Mouse (Mus musculus) ovary, adult 18-20 months (tissue): ENCODE data around the gene Itpripl1.
"Not testable (repeated sequence)": the region's sequence is repeated elsewhere in the genome, so short reads cannot be mapped to it uniquely, and the experiment has no call there.

Source experiments
- DNase-seq: peaks from one replicate; pipeline ENCODE4 v3.0.0; 2022; ENCODE audit warnings: low spot score, mixed read lengths

Itpripl1 gene

DNA sequence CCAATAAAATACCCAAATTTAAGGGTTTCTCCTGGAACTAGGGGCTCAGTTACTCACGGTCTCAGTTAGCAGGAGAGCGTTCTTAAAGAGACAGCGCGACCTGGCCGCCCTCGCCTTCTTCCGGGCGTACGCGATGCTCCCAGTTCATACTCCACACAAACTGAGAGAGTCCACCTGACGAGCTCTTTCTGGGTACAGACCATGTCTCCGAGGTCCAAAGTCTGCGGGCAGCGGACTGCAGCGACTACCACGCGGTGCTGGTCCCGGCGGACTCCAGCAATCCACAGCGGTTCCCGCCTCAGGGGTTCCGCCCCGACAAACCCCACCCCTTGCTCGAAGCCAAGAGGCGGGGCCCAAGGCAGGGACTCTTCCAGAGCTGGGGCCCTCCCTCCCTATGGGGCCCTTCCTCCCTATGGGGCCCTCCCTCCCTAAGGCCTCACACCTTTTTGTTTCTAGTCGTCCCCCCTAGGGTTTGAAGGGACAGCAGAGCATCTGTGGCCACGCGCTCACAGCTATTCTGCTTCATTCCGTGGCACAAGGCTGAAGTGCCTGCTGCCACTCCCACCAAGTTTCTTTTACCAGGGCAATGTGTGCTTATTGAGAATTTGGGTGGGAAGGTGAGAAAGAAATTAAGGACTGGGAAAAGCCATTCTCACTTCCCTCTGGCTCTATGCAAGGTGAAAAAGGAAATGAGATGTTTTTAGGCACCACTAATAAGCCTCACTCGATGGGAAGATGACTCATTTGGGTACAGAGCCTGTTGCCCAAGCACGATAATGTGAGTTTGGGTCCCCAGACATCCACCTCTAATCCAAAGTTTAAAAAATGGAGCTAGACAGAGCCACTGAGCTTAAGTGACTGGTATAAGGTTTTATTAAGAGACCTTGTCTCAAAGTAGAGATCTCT is at the start of gene Itpripl1:
Gene Itpripl1, minus strand, starts transcription at position 285 of the 906 bp plus-strand sequence.
- DNase-seq, result peak; percentile 61

DNA sequence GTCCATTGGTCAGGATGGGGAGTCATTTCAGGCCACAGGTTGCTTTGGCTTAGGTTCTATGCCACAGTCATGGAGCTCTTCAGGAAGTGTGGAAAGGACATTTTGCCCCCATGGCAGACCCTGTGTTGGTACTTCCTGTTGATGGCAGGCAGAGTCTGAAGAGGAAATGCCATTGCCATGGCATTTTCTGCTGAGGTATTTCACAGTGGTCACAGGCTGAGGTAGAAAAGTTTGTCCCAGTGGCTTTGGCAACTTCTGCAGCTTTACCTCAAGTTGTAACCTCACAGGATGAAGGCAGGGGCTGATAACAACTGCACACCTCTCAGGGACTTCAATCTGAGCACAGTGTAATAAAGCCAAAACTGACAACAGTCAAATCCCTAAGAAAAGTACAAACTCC is 46.3 kb upstream of the Itpripl1 start:
- no peak for DNase-seq

DNA sequence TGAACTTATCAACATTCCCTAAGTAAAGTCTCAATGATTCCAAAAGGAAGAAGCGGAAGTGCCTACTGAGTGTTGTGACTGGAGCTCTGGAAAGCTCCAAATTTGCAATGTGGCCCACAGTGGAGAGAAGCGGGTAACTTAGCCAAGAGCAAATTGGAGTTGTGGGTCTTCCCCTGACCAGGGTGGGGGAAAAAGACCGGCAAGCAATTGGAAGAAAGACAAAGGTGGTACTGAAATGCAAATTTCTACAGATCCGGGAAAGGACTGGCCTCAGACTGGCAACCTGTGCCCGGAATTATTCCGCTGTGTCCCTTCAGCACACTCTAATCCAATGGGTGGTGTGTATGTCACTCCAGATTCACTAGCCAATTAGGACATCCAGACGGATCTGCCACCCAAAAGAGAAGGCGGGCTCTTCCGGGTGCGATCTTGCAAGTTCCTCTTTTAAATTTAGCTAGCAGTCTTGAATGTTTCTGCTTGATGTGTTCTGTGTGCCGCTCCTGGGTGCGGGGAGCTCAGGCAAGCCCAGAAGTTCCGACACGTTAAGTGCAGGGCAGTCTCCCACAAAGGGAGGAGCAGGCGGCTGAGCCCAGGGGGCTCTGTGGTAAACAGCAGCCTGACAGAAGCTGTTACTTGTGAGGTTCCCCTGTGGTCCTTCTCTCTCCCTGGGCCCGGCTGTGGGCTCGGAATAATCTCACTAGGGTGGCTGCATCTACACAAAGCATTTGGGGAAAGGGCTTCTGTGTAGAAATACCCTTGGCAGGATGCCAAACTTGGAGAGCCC is 39.5 kb upstream of the Itpripl1 start:
- DNase-seq, result peak; percentile 80

DNA sequence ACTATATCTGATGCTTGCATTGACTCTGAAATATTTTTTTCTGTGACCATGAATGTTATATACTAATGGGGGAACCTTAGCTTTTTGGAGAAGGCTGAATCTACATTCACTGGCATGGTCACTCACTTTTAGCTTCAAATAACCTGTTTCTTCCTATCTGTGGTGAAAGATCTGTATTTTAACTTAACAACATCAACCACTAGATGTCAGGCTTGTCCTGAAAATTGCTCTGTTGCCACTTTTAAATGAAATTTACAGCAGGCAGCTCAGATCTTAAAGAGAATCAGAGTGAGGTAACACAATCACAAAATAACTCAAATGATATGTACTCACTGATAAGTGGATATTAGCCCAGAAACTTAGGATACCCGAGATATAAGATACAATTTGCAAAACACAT is 23.0 kb upstream of the Itpripl1 start:
- DNase-seq, result not testable (repeated sequence)

DNA sequence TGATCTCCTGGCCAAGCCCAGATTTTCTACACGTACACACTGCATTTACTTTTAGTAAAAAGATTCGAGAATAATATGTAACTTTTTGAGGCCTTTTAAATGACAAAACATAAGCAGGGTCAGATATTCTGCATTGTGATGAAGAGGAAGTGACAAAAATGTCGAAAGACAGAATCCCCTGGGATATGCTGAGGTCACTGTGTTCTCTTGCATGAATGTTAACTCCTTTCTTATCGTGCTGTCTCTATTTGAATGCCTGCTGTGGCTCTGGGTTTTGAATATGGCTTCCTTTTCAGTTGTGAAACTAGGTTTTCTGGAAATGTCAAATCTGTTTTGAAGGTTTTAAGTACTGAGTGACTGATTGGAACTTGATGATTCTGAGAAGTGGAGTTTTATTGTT is 22.4 kb upstream of the Itpripl1 start:
- no peak for DNase-seq

DNA sequence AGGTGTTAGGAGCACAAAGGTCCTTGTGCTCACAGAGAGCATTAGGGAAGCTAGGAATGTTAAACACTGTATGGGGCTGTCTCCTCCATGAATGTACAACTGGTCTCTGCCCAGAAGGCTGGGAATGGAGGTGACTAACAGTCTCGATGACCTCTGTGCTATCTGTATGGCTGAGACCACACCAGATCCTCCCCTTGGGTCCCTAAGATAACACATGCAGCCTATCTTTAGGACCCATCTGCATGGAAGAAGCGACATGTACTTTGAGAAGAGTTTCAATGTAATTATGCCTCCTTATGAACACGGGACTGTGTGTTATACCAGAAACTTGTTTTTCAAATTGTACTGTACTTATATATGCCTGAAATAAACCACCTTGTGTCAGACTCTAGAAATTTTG is 2.5 kb upstream of the Itpripl1 start:
- no peak for DNase-seq

DNA sequence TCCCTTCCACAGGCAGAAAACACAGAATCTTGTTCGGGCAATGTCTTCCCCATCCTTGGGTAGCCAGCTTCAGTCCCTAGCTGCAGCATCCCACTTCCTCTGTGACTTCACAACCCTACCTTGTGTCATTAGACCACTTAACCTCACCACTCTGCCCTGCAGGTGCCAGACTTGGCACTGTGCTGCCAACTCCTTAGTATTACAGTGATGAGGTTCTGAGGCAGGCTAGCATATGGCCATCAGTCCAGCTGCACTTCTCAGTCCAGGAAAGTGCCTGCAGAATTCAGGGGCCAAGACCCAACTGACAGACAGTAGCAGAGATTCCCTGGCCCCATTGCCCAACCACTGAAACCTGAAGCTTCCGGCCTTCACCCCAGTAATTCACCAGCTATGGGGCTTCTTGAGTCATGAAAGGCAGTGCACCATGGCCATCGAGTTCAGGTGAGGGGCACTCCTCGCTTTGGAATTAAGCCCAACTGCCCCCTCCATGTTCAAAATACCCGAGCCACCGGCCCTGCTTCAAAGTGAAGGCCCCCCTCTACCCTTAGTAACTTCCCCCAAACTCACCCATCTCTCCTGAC is 575 bp downstream of the Itpripl1 start:
- DNase-seq, result no peak

DNA sequence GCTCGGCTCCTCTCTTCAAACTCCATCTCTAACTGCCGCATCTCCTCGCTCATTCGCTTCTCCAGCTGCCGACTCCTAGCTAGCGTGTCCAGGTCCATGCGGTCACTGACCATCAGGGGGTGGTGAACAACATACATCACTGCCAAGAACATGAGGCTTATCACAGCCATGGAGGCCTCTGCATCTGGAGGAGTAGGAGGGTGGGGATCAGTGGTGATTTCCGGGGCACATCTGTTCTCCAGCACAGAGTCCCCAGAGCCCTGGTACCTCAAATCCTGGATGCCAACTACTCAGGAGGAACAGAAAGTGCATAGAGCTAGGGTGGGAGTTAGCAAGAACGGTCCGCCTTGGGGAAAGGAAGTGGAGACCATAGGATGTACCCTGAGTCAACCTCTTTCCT is 1.2 kb downstream of the Itpripl1 start:
- no peak for DNase-seq

DNA sequence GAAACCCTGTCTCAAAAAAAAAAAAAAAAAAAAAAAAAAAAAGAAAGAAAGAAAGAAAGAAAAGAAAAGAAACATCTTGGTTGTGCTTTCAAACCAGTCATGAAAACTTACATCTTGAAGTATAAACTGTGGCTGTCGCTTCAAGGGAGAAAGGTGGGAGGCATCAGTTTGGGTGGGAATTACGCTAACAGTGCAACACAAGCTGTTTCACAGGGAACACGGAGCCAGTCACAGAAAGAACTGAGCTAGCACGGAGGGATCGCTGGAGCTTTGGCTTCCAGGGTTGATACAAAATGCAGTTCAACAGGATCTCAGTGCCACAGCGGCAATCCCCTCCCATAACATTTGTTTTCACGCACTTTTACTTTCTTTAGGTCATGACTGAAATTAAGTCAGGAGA is 3.2 kb downstream of the Itpripl1 start:
- no peak for DNase-seq

DNA sequence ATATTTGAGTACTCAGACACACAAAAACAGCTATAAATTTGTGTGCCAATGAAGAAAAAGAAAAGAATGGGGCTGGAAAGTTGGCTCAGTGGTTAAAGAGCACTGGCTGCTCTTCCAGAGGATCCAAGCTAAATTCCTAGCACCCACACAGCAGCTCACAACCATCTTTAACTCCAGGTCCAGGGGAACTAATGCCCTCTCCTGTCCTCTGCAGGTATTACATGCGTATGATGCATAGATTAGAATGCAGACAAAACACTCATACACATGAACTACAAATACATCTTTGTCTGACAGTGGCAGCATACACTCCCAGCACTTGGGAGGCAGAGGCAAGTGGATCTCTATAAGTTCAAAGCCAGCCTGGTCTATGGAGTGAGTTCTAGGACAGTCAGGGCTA is 3.6 kb downstream of the Itpripl1 start:
- no peak for DNase-seq

DNA sequence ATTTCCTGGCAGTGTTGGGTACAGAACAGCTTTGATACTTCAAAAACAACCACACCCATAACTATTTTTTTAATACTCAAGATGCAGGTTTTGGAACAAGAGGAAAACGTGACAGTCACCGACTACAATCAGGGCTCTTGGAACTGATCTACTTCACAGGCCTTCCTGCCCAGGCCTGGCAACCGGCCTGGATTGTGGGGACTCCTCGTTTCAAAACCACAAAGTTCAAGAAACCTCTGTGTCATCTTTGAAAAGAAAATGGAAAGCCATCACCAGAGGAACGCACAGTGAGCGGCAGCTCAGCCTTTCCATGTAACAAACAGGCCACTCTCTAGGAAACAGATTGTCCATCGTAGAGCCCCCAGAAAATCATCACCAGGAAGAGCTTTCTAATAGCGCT is 4.1 kb downstream of the Itpripl1 start:
- DNase-seq, result no peak

DNA sequence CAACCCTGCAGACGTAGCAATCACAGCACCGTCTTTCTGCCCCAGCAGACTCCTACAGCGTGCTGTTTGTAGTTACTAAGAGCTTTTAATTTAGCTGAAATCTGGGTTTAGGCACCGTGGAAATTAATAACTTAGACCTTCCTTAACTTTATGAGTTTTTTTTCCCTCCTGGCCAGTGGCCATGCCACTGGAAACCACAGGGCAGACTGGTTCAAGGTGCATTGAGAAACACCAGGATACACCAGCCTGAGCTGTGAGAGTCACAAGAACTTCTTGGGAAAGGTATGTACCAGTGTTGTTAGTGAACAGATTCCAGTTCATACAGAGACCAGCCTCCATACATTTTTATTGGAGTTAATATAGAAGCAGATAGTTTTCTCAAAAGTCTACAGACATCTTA is 4.8 kb downstream of the Itpripl1 start:
- no peak for DNase-seq

DNA sequence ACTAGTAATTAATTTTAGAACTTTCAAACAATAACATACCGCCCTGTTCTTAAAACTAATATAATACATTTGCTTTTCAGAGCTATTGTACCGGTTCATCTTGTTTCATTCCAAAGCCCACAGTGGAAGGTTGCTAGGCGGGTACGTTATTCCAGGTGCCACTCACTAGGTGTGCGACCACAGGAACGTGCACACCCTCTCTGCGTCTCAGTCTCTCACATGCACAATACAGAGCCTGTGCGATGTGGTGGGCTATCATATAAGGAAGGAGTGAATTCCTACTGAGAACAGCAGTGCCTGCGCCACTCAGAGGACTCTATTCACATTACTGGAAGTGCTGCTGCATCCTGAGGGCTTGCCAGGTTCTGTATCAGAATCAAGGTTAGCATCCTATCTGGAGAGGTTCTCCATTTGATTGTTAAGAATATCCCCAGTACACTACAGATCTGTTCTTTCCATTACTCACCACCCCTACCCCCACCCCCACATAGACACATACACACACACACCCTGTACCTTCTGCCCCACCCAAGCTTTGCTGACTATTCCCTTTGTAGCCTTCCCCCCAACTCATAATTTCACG is 5.3 kb downstream of the Itpripl1 start:
- no peak for DNase-seq

DNA sequence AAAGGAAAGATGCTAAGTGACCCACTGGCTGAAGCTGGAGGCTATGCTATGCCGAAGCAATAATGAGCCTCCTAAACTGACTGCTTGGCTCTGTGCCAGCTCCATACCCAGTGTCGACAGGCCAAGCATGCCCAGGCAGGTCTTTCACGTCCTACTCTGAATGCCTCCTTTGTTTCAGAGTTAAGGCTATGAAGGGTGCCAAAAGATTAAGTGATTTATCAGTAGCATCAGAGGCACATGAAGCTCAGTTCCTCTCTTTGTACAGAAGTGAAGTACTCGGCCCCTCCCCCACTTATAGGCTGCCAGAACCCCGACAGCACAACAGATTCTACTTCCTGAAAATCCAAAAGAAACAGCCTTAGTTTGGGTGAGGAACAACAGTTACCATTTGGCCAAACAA is 6.3 kb downstream of the Itpripl1 start:
- no peak for DNase-seq

DNA sequence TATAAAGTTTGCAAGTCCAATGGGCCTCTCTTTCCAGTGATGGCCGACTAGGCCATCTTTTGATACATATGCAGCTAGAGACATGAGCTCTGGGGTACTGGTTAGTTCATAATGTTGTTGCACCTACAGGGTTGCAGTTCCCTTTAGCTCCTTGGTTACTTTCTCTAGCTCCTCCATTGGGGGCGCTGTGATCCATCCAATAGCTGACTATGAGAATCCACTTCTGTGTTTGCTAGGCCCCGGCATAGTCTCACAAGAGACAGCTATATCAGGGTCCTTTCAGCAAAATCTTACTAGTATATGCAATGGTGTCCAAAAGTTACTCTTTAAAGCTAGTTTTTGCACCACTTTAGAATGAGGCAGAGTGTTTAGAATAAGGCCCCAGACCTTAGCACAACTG is 8.0 kb downstream of the Itpripl1 start:
- DNase-seq, result not testable (repeated sequence)

DNA sequence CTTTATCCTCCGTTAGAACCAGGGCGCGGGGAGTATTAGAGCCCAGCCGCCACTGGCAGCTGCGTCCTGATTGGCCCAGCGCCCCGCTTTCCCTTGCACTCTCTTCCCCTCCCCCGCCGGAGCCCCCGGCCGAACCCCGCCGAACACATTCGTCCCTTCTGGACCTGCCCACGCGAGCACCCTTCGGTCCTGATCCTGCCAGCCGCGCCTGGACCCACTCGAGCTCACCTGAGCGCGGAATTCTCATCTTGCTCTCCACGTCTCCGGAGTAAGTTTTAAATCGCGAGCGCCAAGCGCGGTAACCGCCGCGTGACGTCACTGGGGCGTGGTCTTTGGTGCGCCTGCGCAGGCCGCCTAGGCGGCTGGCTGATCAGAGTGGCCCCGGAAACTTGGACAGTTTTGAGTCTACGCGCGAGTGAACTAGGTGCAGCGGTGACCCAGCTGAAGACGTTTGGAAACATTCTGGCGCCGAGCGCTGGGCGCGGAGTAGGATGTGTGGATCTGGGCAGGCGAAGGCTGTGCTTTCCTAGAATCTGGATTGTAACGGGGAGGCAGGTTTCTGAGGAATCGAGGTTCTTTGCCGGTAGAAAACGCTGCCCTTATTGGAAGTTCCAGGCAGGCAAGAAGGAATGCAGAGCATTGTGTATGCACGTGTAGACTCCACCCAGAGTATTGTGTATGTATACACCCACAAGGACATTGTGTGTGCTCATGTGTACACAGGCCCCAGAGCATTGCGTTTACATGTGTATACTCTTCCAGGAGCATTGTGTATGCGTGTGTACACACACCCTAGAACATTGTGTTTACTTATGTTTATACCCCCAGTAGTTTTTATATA is 9.4 kb downstream of the Itpripl1 start, which contains the start of gene Ncaph:
Gene Ncaph, minus strand, starts transcription at position 334 of the 841 bp plus-strand sequence.
- peak; percentile 81 for DNase-seq

DNA sequence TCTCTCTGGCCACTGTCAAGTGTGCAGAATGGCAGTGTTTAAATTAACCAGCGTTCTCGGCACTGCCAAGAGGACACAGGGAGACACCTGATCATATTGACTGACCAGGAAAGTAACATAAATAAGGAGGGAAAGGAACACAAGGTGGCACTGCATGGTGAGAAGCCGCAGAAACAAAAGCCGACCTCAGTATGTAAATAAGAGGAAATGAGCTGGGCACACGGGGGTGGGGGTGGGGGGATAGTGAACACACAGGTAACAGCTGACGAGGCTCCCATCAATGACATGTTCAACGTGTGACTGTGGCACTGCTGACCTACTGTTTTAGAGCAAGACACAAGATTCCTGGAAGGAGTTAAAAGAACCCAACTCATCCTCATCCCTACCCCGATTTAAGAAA is 11.9 kb downstream of the Itpripl1 start:
- no peak for DNase-seq

DNA sequence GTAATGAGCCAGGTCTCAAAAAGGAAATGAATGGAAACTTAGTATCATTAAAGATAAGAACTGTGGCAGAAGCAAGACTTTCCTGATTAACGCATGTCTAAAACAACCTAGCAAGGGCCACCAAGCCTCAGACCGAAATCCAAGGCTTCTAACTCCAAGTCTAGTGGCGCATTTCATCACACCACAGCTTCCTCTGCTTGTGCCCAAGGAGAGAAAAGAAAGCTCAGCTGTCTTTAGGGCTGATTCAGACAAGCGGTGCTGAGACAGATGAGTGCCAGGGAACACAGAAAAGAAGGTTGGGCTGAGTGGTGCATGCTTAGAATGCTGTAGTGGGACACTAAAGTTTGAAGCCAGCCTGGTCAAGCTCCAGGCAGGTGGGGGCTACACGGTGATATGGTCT is 14.3 kb downstream of the Itpripl1 start:
- DNase-seq, result no peak

DNA sequence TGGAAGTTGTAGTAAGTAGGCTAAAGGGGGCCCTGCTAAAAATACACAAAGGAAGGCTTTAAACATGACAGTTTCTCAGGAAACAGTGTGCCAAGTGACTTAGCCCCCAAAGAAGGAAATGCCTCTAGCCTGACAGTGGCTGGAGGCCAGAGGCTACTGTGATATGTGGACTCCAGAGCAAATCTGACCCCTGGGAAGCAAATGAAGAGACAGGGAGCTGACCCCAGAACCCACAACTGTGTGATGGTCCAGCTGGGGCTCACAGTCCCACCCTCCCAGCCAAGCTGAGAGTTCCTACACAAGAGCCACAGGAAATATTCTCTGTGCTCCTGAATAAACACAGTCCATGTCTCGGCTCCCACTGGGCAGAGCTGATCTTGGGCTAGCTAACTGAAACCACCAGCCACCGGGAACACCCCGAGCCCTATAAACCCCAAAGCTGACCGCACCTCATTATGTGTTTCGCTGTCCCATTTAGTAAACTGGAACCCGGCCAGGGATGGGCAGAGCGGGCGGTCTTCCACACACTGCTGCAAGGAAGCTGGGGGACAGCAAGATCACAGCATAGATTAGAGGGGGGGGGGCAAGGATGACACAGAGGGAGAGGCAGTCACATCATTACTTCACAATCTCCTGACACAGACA is 21.5 kb downstream of the Itpripl1 start:
- DNase-seq, result no peak

DNA sequence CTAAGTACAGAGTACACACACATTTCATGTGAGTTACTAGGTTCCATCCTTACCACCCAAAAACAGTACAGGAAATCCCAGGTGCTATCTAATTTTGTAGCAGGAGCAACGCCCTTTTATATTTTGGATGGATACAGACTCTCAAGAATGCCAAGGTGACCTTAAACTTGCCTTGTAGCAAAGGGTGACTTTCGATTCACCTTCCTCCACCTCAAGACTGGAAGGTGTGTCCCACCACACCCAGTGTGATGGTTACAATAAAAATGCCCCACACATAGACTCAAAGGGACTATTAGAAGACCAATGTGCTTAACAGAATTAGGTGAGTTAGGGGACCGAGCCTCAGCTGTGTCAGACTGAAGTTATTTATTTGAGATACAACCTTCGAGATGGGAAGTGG is 34.3 kb downstream of the Itpripl1 start:
- DNase-seq, result no peak

DNA sequence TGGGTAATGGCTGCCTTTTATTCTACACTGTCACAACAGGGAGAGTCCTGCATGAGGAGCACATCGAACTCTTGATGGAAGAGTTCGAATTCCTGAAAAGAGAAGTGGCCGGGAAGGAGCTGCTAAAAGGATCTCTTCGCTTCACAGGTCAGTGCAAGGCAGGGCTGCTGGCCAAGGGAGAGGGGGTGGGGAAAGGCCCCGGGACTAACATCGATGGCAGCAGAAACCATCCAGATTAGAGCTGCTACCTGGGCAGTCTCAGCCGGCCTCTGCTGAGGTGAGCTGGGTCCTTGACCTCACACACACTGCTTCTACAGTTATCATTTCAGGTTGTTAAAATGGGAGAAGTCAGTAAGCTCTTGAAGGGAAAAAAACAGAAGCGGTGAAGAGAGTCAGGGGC is 51.2 kb downstream of the Itpripl1 start:
- no peak for DNase-seq
